ENCODE assay signal across 8 mouse cellular contexts in the genomic region with DNA sequence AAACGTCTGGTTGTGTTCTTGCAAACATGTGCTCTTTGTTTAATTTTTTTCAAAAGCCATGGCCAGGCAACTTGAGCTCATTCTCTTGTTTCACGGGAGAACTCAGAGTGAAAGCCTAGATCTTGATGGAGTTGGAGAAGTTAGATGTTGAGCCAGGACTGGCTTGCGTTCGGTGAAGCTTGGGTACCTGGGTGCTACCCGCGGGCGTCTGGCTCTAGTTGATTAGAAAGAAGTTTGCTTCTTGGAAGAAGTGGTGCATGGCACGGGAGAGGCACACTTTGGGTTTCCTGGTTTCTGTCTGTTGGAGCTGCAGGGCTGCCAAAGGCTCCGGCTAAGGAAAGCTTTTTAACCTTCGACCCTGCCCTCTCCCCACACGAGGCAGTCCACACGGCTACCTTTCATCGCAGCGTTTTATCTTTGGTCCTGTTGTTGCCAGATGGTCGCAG. TPM values are rescaled to one million over a fixed set of nuclear protein-coding genes. Genes with fewer than 3 reads are reported as not detected.
A peak's percentile ranks its signal among the peaks of the same experiment; 100 is the strongest.
DNase-seq lines count a peak whose midpoint lies in the region; ATAC-seq and TF ChIP-seq lines count a peak whose summit lies in the region.
"Had no signal": no experiment of that assay in that cellular context is flagged by ENCODE, and none has a peak within 500 bp of the region (broad histone marks: within the 10 kb centered on the region; RNA-seq: fewer than 3 reads in every experiment).

No protein-coding gene starts in this region.

- peak overlapping the region; percentile 99 for H3K4me2 ChIP-seq in hindbrain, embryonic 11.5 days (replicated peaks; ENCODE audit: low read depth, low read length)
- H3K4me2 ChIP-seq in liver, embryonic 15.5 days: no peak overlapping the region; the same call in 1 of the 2 replicates

- H3K9ac ChIP-seq in ES-E14 (ENCODE audit: insufficient read depth, low read depth, low read length, poor library complexity, severe bottlenecking): peak overlapping the region; percentile 66; the same call in 1 of the 2 replicates
- H3K9ac ChIP-seq in hindbrain, embryonic 11.5 days (ENCODE audit: low read depth, low read length): no peak overlapping the region; the same call in 1 of the 2 replicates
- no peak overlapping the region for H3K9ac ChIP-seq in liver, embryonic 15.5 days

- H3K27ac ChIP-seq in ES-E14 (ENCODE audit: insufficient read depth, low read depth, low read length, poor library complexity, severe bottlenecking): no peak overlapping the region
- H3K27ac ChIP-seq in hindbrain, embryonic 11.5 days (ENCODE audit: low read depth, low read length): no peak overlapping the region
- no peak overlapping the region for H3K27ac ChIP-seq in liver, embryonic 15.5 days (replicated peaks)

- H3K4me3 ChIP-seq in C2C12 (ENCODE audit: insufficient read depth, poor library complexity, severe bottlenecking) (peak overlapping the region; percentile 59), ES-E14 (ENCODE audit: insufficient read depth in 1 of 2, low read depth in 1 of 2, low read length in 2 of 2, poor library complexity in 1 of 2, severe bottlenecking in 1 of 2) (peak overlapping the region; percentile 58 to 78; a peak in 3 of 4 replicates)
- H3K4me3 ChIP-seq in hindbrain, embryonic 11.5 days (ENCODE audit: low read depth, low read length): peak overlapping the region; percentile 57
- peak overlapping the region; percentile 35; the same call in 1 of the 2 replicates for H3K4me3 ChIP-seq in liver, embryonic 15.5 days (replicated peaks)

- DNase-seq in ES-E14 (ENCODE audit: low read depth, low spot score): peak; percentile 15
- peak; percentile 57 for DNase-seq in hindbrain, embryonic 11.5 days (ENCODE audit: low spot score)
- DNase-seq in c-Kit-positive CD71-positive TER-119-positive erythroid progenitor cells, embryonic 14.5 days (ENCODE audit: low spot score): no peak
- DNase-seq in adrenal gland, postnatal 14 days: no peak
- DNase-seq in layer of hippocampus, postnatal 10 days (ENCODE audit: low spot score in 2 of 2): no peak

- WGBS in hindbrain, embryonic 11.5 days: under 1% methylated on average over 15 of the region's 15 CpGs
- 3% methylated on average over 15 of the region's 15 CpGs for WGBS in liver, embryonic 15.5 days (ENCODE audit: insufficient replicate concordance)

- H3ac ChIP-seq in C2C12 (ENCODE audit: control insufficient read depth, insufficient read length, low read depth): peak overlapping the region; percentile 61

- peaks cover 30% of the 10 kb centered on the region for H3K79me3 ChIP-seq in C2C12 (ENCODE audit: low read depth)

- ATAC-seq in hindbrain, embryonic 11.5 days (ENCODE audit: low FRiP score): no peak
- ATAC-seq in liver, embryonic 15.5 days (ENCODE audit: insufficient read depth): no peak

- in situ Hi-C loops in ES-E14 (cut with MboI; ENCODE audit: low sequenced_read_pairs in 2 of 2, unreplicated experiment in 2 of 2): no loop called here

- H3K79me2 ChIP-seq in C2C12 (ENCODE audit: control insufficient read depth, insufficient read depth): peaks cover 59% of the 10 kb centered on the region

- no peaks in the 10 kb centered on the region for H3K36me3 ChIP-seq in C2C12 (ENCODE audit: control insufficient read depth, insufficient read depth)
- H3K36me3 ChIP-seq in ES-E14 (ENCODE audit: control insufficient read depth, insufficient read depth, low read length, poor library complexity, severe bottlenecking): no peaks in the 10 kb centered on the region
- H3K36me3 ChIP-seq in hindbrain, embryonic 11.5 days (ENCODE audit: control insufficient read depth, insufficient read depth, low read length): no peaks in the 10 kb centered on the region
- no peaks in the 10 kb centered on the region for H3K36me3 ChIP-seq in liver, embryonic 15.5 days (replicated peaks)

- no peak for TF ChIP-seq CTCF in C2C12 (IDR thresholded peaks at IDR 0.05; ENCODE audit: control insufficient read depth, insufficient read depth, insufficient read length)

- no peaks in the 10 kb centered on the region for H3K4me1 ChIP-seq in ES-E14 (ENCODE audit: control insufficient read depth in 2 of 2, insufficient read depth in 2 of 2, low read length in 2 of 2, poor library complexity in 1 of 2)
- no peaks in the 10 kb centered on the region for H3K4me1 ChIP-seq in hindbrain, embryonic 11.5 days (replicated peaks; ENCODE audit: control insufficient read depth, insufficient read depth, low read length)
- H3K4me1 ChIP-seq in liver, embryonic 15.5 days (replicated peaks): 0 out of 2 replicates have a peak, but pooled peaks cover 2% of the 10 kb centered on the region

- no peaks in the 10 kb centered on the region for H3K27me3 ChIP-seq in C2C12 (ENCODE audit: control insufficient read depth, insufficient read depth, insufficient read length)
- H3K27me3 ChIP-seq in hindbrain, embryonic 11.5 days (ENCODE audit: control insufficient read depth, insufficient read depth, low read length): peaks cover 3% of the 10 kb centered on the region
- H3K27me3 ChIP-seq in liver, embryonic 15.5 days: peaks cover 50% of the 10 kb centered on the region

- H3K9me3 ChIP-seq in ES-E14 (ENCODE audit: control insufficient read depth, insufficient read depth, low read depth, low read length): no peaks in the 10 kb centered on the region
- no peaks in the 10 kb centered on the region for H3K9me3 ChIP-seq in hindbrain, embryonic 11.5 days (ENCODE audit: control insufficient read depth, low read length)
- no peaks in the 10 kb centered on the region for H3K9me3 ChIP-seq in liver, embryonic 15.5 days (replicated peaks)

TF ChIP-seq in C2C12, 6 proteins besides CTCF, POLR2A, EP300 and RAD21:
- no peak for TF ChIP-seq MYOG (IDR thresholded peaks at IDR 0.05; ENCODE audit: control insufficient read depth, extremely low read depth, insufficient read length)
- TF ChIP-seq MAX (IDR thresholded peaks at IDR 0.05): no peak
- no peak for TF ChIP-seq FOSL1 (IDR thresholded peaks at IDR 0.05; ENCODE audit: insufficient read depth, low read length, poor library complexity, severe bottlenecking)
- TF ChIP-seq USF1 (IDR thresholded peaks at IDR 0.05; ENCODE audit: low read depth): no peak
- no peak for TF ChIP-seq CEBPB (IDR thresholded peaks at IDR 0.05; ENCODE audit: low read depth)
- no peak for TF ChIP-seq MYOD1 (IDR thresholded peaks at IDR 0.05; ENCODE audit: control insufficient read depth, insufficient read length, low read depth)

TF ChIP-seq in ES-E14, 5 proteins besides CTCF, POLR2A, EP300 and RAD21:
- no peak for TF ChIP-seq HCFC1 (IDR thresholded peaks at IDR 0.05; ENCODE audit: borderline replicate concordance, insufficient read depth, low read length)
- TF ChIP-seq MAFK (IDR thresholded peaks at IDR 0.05; ENCODE audit: insufficient read depth, low read depth, low read length): no peak
- TF ChIP-seq ZNF384 (IDR thresholded peaks at IDR 0.05; ENCODE audit: low read depth, low read length): no peak
- TF ChIP-seq ZC3H11A (IDR thresholded peaks at IDR 0.05; ENCODE audit: borderline replicate concordance, low read depth, low read length): no peak

RNA-seq across cellular contexts. Expression of a gene that starts 0.9 kb away (rescaled TPM):
- 3.5 TPM for polyA plus RNA-seq in C2C12 (2012; fragmentation: generic; extraction: Trizol)
- total RNA-seq in ES-E14 (2012; rRNA removed): 0.58 and 1.3 TPM in 2 replicates
- polyA plus RNA-seq in hindbrain, embryonic 11.5 days (2014; fragmentation: Nextera tagmentation; extraction: Ambion mirVana): 5.8 and 7.2 TPM in 2 replicates
- polyA plus RNA-seq in liver, embryonic 15.5 days (2015; fragmentation: Nextera tagmentation; extraction: Ambion mirVana): 0.06 and 0.14 TPM in 2 replicates
- 0.85 and 2.2 TPM in 2 replicates for total RNA-seq in adrenal gland, postnatal 14 days (2021)
- 1 to 10 TPM; 2.7 TPM for total RNA-seq in layer of hippocampus, postnatal 10 days (2021)
- total RNA-seq: common myeloid progenitor, adult 5-6 weeks had no signal

RNA-seq across cellular contexts. Expression of a gene that starts 34.4 kb away (rescaled TPM):
- polyA plus RNA-seq in C2C12 (2012; fragmentation: generic; extraction: Trizol): 12.6 TPM
- 23.4 and 25.1 TPM in 2 replicates for total RNA-seq in ES-E14 (2012; rRNA removed)
- 17.1 and 18.3 TPM in 2 replicates for polyA plus RNA-seq in hindbrain, embryonic 11.5 days (2014; fragmentation: Nextera tagmentation; extraction: Ambion mirVana)
- polyA plus RNA-seq in liver, embryonic 15.5 days (2015; fragmentation: Nextera tagmentation; extraction: Ambion mirVana): 8.7 and 10.0 TPM in 2 replicates
- total RNA-seq in adrenal gland, postnatal 14 days (2021): 8.3 and 8.4 TPM in 2 replicates
- total RNA-seq in layer of hippocampus, postnatal 10 days (2021): 1 to 10 TPM; 7.3 to 7.7 TPM

Comparison
In these comparisons a context has a peak if more than half of its experiments do, and no peak if none do; other contexts are left out.
1. DNase-seq: peak in ES-E14 (single experiment) and hindbrain, embryonic 11.5 days (single experiment); none in c-Kit-positive CD71-positive TER-119-positive erythroid progenitor cells, embryonic 14.5 days (single experiment), adrenal gland, postnatal 14 days (single experiment) and layer of hippocampus, postnatal 10 days (0 of 2).
2. Peak in every context shown above with its lines, with median percentiles within 50 percentile points of each other: H3K4me3 ChIP-seq.